Mouse (Mus musculus) lung, postnatal 0 days (tissue): ENCODE data around the gene Cactin. TPM values are rescaled to one million over a fixed set of nuclear protein-coding genes. Genes with fewer than 3 reads are reported as not detected.
A peak's percentile ranks its signal among the peaks of the same experiment; 100 is the strongest.

Source experiments
- ATAC-seq: fragments of 200-750 bp; cut with Nextera tagmentation; 2 replicates; pipeline ENCODE4 v1.8.0; 2017; ENCODE audit warnings: moderate library complexity
- DNase-seq: peaks from one replicate; pipeline ENCODE4 v3.0.0-alpha.2; 2016; ENCODE audit warnings: low spot score
- H3K27ac ChIP-seq: fragments of 300-500 bp; sonication (generic); 2 replicates; pipeline ENCODE4 v1.5.1; 2014; ENCODE audit warnings: antibody characterized with exemption, mild to moderate bottlenecking, low read length, mixed read lengths
- H3K27me3 ChIP-seq: fragments of 300-500 bp; sonication (generic); replicated peaks from 2 replicates; pipeline ENCODE4 v1.6.1; 2014; ENCODE audit warnings: low read length, mixed read lengths; ENCODE audit not compliant: insufficient read depth
- H3K36me3 ChIP-seq: fragments of 300-500 bp; sonication (generic); 2 replicates; pipeline ENCODE4 v1.6.1; 2014; ENCODE audit warnings: low read length, mixed read lengths; ENCODE audit not compliant: insufficient read depth
- H3K4me1 ChIP-seq: fragments of 300-500 bp; sonication (generic); 2 replicates; pipeline ENCODE4 v1.6.1; 2014; ENCODE audit warnings: antibody characterized with exemption, low read depth, low read length, mixed read lengths; ENCODE audit not compliant: insufficient read depth
- H3K4me2 ChIP-seq: fragments of 300-500 bp; sonication (generic); replicated peaks from 2 replicates; pipeline ENCODE4 v1.6.1; 2014; ENCODE audit warnings: low read depth, mild to moderate bottlenecking, low read length, moderate library complexity, mixed read lengths
- H3K4me3 ChIP-seq: fragments of 300-500 bp; sonication (generic); 2 replicates; pipeline ENCODE4 v1.5.1; 2014; ENCODE audit warnings: low read depth, low read length
- H3K9ac ChIP-seq: fragments of 300-500 bp; sonication (generic); replicated peaks from 2 replicates; pipeline ENCODE4 v1.6.1; 2014; ENCODE audit warnings: low read depth, mild to moderate bottlenecking
- H3K9me3 ChIP-seq: fragments of 300-500 bp; sonication (generic); 2 replicates; pipeline ENCODE4 v1.6.1; 2016; ENCODE audit warnings: low read length, mixed read lengths
- CTCF ChIP-seq: IDR thresholded peaks from 2 replicates; pipeline ENCODE4 v1.5.1; 2016; ENCODE audit warnings: antibody characterized with exemption, mild to moderate bottlenecking
- EP300 ChIP-seq: IDR thresholded peaks from 2 replicates; pipeline ENCODE4 v1.6.1; 2016; ENCODE audit warnings: antibody characterized with exemption, mild to moderate bottlenecking, control low read depth
- WGBS: fragments of 180-500 bp; shearing (Covaris S2); extraction: QIAGEN DNeasy Blood & Tissue Kit; methylation state at CpG from one replicate; pipeline ENCODE4 v1.1.7; 2014; 5-methylcytosine and 5-hydroxymethylcytosine counted together
- polyA plus RNA-seq: library from polyadenylated mRNA; unstranded; fragments of >200 nt; fragmentation: Nextera tagmentation; extraction: Ambion mirVana; gene quantifications from 2 replicates; pipeline ENCODE4 v1.2.1, GENCODE M21; 2015

Cactin gene
- polyA plus RNA-seq, 1 experiment from 2014 or later: 20.3 TPM

- Histone ChIP-seq H3K27ac (peak overlapping the region; percentile 89), H3K36me3 (peaks cover 22% of the 10 kb centered on the region), H3K4me2 (peak overlapping the region; percentile 67), H3K4me3 (peak overlapping the region; percentile 96), H3K9ac (peak overlapping the region; percentile 23; the same call in 1 of the 2 replicates), H3K4me1 (peaks cover 10% of the 10 kb centered on the region), H3K27me3 (no peaks in the 10 kb centered on the region), H3K9me3 (no peaks in the 10 kb centered on the region)
- DNase-seq (peak; percentile 52), ATAC-seq (no peak)
- under 1% methylated on average over 38 of the region's 38 CpGs for WGBS
- TF ChIP-seq EP300 (peak; percentile 25; the same call in 1 of the 2 replicates), CTCF (no peak)
Observed at GRCm38 (mm10) chr10:81319741-81320549, 958 bp upstream of the Cactin start.

GRCm38 (mm10) chr10:81321436-81321835 lies 533 bp downstream of the Cactin start:
- TF ChIP-seq EP300 (no peak), CTCF (no peak)
- Histone ChIP-seq H3K36me3 (peaks cover 33% of the 10 kb centered on the region), H3K4me3 (peak overlapping the region; percentile 96), H3K9ac (peak overlapping the region; percentile 91), H3K27ac (peak overlapping the region; percentile 89), H3K4me1 (peaks cover 10% of the 10 kb centered on the region), H3K27me3 (no peaks in the 10 kb centered on the region), H3K4me2 (peak overlapping the region; percentile 85), H3K9me3 (no peaks in the 10 kb centered on the region)
- DNase-seq: peak; percentile 70
- ATAC-seq: no peak
- WGBS: 3% methylated on average over 18 of the region's 20 CpGs

- peaks cover 36% of the 10 kb centered on the region for H3K36me3 ChIP-seq
- peaks cover 10% of the 10 kb centered on the region for H3K4me1 ChIP-seq
- H3K9me3 ChIP-seq: no peaks in the 10 kb centered on the region
- no peak overlapping the region for H3K4me2 ChIP-seq
- no peak overlapping the region for H3K9ac ChIP-seq
- H3K4me3 ChIP-seq: no peak overlapping the region
- no peak for ATAC-seq
- DNase-seq: no peak
- 86% methylated on average over 27 of the region's 27 CpGs for WGBS
- H3K27me3 ChIP-seq: no peaks in the 10 kb centered on the region
- H3K27ac ChIP-seq: no peak overlapping the region
- TF ChIP-seq CTCF (no peak), EP300 (no peak)
Observed at GRCm38 (mm10) chr10:81322444-81322843, 1.5 kb downstream of the Cactin start.

GRCm38 (mm10) chr10:81323141-81323775 lies 2.4 kb downstream of the Cactin start:
- no peak overlapping the region for H3K27ac ChIP-seq
- H3K9me3 ChIP-seq: no peaks in the 10 kb centered on the region
- 89% methylated on average over 23 of the region's 23 CpGs for WGBS
- H3K4me2 ChIP-seq: no peak overlapping the region
- peaks cover 36% of the 10 kb centered on the region for H3K36me3 ChIP-seq
- H3K9ac ChIP-seq: no peak overlapping the region
- no peak overlapping the region for H3K4me3 ChIP-seq
- H3K27me3 ChIP-seq: no peaks in the 10 kb centered on the region
- peaks cover 10% of the 10 kb centered on the region for H3K4me1 ChIP-seq
- TF ChIP-seq CTCF: no peak
- no peak for TF ChIP-seq EP300
- DNase-seq (no peak), ATAC-seq (no peak)

- H3K36me3 ChIP-seq: peaks cover 36% of the 10 kb centered on the region
- peaks cover 13% of the 10 kb centered on the region for H3K4me1 ChIP-seq
- DNase-seq (no peak), ATAC-seq (no peak)
- no peak overlapping the region for H3K4me2 ChIP-seq
- H3K27ac ChIP-seq: no peak overlapping the region
- H3K27me3 ChIP-seq: no peaks in the 10 kb centered on the region
- no peak overlapping the region for H3K4me3 ChIP-seq
- 94% methylated on average over 18 of the region's 18 CpGs for WGBS
- TF ChIP-seq CTCF: no peak
- TF ChIP-seq EP300: no peak
- H3K9me3 ChIP-seq: no peaks in the 10 kb centered on the region
- no peak overlapping the region for H3K9ac ChIP-seq
Observed at GRCm38 (mm10) chr10:81323791-81324530, 3.1 kb downstream of the Cactin start.

- no peak overlapping the region for H3K27ac ChIP-seq
- no peak overlapping the region for H3K4me2 ChIP-seq
- no peak overlapping the region for H3K4me3 ChIP-seq
- DNase-seq (no peak), ATAC-seq (no peak)
- H3K27me3 ChIP-seq: no peaks in the 10 kb centered on the region
- H3K4me1 ChIP-seq: peaks cover 12% of the 10 kb centered on the region
- H3K36me3 ChIP-seq: peaks cover 36% of the 10 kb centered on the region
- no peaks in the 10 kb centered on the region for H3K9me3 ChIP-seq
- H3K9ac ChIP-seq: no peak overlapping the region
- TF ChIP-seq CTCF (no peak), EP300 (no peak)
- 91% methylated on average over 20 of the region's 21 CpGs for WGBS
Observed at GRCm38 (mm10) chr10:81325176-81325575, 4.3 kb downstream of the Cactin start.
